Mouse (Mus musculus) spleen, adult 2 months (tissue): Measurements from ENCODE around the gene Negr1.

Experiments
- CTCF ChIP-seq: fragments of 200-500 bp; IDR thresholded peaks from 2 replicates; pipeline ENCODE4 v1.5.1; 2011; ENCODE audit warnings: mild to moderate bottlenecking, inconsistent platforms; ENCODE audit not compliant: insufficient read depth, insufficient read length, insufficient replicate concordance; ENCODE audit errors: extremely low read depth
- POLR2A ChIP-seq: fragments of 200-500 bp; IDR thresholded peaks from 2 replicates; pipeline ENCODE4 v1.6.1; 2011; ENCODE audit warnings: low read depth, low read length, inconsistent platforms

DNA sequence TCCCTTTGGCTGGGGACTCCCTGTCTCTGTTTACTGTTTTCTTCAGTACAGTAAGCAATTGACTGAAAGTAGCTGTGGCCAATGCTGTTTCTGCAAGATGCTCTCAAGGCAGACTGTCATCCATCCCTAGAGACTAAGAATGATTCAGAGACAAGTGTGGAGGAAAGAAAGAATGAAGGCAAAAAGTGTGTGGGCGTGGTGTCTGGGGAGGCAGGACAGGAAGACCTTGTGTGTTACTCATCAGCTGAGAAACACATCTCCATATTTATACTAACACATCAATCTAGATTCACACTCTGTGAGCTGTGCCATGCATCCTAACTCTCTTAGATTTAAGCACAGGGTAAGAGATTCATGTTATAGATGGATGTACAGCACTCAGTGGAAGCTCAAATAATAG is 431.2 kb downstream of the Negr1 start:
- TF ChIP-seq POLR2A, result no peak
- no peak for TF ChIP-seq CTCF
